Mouse (Mus musculus) gastrocnemius, postnatal 36 days (tissue): ENCODE data around the gene Setdb1. TPM values are rescaled to one million over a fixed set of nuclear protein-coding genes. Genes with fewer than 3 reads are reported as not detected.
A peak's percentile ranks its signal among the peaks of the same experiment; 100 is the strongest.

ENCODE experiments used
- DNase-seq, 2 experiments: peaks; one replicate each; pipeline ENCODE4 v3.0.0; 2022
- intact Hi-C: fragments of 180-260 bp; cut with DNase I; formaldehyde crosslinking; loops from one replicate; pipeline ENCODE4 v1.15.1; 2025
- total RNA-seq, 2 experiments: library from RNA; stranded (reverse); gene quantifications; 2 replicates each; pipeline ENCODE4 v1.2.3; 2021

The Setdb1 gene
- total RNA-seq, 2 experiments from 2014 or later, result 9.5 to 10.5 TPM

DNA sequence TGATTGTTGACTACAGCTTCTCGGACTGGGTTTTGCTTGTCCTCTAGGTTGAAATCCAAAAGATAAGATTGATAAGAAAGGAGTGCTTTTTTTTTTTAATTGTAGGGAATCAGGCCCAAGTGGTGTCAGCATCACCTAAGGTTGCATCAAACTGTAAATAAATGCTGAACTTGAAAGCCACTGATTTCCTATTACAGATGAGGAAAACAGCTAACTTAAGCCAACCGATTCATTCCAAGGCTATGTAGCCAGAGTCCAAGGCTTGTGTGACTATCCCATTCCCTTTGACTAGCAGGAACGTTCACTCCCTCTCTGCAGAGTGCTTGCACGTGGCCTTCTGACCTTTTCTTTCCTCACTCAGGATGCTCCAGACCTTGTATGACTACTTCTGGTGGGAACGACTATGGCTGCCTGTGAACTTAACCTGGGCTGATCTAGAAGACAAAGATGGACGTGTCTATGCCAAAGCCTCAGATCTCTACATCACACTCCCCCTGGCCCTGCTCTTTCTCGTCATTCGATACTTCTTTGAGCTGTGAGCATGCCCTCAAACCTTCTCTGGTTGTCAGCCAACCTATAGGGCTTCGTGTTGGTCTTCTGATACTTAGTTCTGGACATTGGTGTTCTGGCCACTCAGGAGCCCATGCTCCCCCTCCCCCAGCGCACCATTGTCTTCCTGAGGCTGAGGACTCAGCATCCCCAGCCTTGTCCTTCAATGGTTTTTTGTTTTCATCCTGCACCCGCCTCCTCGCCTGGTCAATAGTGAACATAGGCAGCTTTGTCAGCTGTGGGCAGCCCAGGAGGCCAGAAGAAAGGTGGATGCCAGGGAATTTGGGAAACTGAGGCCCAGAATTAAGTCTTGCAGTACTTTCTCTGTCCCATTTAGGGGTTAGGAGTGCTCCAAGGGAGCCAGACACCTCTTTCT, 37.0 kb downstream of the Setdb1 start:
- DNase-seq, result no peak
- intact Hi-C loops, result loop anchor here (5.0 kb wide), 1 partner anchor 38 kb away; the partner anchor contains the start of genes Mindy1 and Prune1

DNA sequence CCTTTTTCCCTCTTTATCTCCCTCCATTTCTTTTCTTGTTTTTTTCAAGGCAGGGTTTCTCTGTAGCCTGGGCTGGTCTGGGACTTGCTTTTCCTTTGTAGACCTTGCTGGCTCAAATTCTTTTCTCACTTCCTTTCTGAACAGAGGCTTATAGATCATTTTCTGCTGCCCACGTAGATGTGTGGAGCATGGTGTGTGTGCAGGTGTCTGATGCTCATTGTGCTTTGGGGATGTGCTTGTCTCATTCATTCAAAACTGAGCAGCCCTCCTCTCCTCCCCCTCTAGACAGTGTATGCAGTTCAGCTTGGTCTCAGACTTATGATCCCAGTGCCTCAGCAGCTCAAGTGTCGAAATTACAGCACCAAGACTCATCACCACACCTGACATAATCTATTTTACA, 37.9 kb downstream of the Setdb1 start:
- intact Hi-C loops, result loop anchor here (5.0 kb wide), 1 partner anchor 37 kb away; the partner anchor contains the start of genes Mindy1 and Prune1
- DNase-seq, result no peak

DNA sequence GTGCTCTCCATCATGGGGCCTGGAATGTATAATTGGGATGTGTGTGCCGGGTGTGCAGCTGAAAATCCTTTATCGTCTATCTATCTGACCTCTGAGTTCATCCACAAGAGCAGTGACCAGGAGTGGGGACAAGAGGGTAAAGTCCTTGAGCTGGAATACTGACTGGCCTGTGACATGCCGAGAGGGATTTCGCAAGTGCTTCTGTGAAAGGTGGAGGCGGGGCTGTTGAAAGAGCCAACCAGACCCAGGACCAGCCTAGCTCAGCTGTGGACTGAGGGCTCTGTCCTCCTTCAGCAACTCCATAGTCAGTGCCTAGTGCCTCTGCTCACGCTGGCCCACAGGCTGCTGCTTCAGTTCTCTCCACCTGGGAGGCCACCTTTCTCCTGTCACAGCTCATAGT, 38.5 kb downstream of the Setdb1 start:
- peak in 1 of 2 experiments; percentile 27 for DNase-seq
- intact Hi-C loops, result loop anchor here (5.0 kb wide), 1 partner anchor 36 kb away; the partner anchor contains the start of genes Mindy1 and Prune1

DNA sequence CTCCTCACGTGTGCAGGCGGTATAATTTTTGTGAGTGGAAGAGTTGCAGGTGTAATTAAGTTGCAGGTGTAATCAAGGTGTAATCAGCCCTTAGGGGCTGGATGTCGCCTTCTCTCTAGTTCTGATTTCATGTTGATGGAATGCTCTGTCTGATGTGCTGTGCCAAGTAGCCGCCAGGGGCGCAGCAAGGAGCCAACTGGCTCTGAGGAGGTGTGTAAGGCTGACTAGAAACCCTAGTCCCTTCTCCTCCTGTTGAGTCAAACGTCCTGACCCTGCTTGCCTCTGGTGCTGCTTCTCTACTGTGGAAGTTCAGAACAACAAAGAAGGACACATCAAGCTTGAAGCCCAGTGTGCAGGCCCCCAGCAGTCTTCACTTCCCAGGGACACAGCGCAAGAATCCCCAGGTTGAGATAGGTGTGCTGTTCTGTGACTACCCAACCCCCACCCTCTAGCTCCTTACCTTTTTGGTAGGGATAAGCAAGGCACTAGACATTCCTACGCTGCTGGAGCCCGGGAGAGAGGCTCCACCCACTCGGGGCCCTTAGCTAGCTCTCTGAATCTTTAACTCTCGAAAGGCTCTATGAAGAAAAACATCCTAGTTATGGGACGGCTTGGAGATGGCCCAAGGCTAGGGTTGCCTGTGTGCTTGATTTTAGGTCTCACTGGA, 39.5 kb downstream of the Setdb1 start:
- peak; percentile 46 to 51 for DNase-seq
- intact Hi-C loops, result loop anchor here (5.0 kb wide), 1 partner anchor 35 kb away; the partner anchor contains the start of genes Mindy1 and Prune1

DNA sequence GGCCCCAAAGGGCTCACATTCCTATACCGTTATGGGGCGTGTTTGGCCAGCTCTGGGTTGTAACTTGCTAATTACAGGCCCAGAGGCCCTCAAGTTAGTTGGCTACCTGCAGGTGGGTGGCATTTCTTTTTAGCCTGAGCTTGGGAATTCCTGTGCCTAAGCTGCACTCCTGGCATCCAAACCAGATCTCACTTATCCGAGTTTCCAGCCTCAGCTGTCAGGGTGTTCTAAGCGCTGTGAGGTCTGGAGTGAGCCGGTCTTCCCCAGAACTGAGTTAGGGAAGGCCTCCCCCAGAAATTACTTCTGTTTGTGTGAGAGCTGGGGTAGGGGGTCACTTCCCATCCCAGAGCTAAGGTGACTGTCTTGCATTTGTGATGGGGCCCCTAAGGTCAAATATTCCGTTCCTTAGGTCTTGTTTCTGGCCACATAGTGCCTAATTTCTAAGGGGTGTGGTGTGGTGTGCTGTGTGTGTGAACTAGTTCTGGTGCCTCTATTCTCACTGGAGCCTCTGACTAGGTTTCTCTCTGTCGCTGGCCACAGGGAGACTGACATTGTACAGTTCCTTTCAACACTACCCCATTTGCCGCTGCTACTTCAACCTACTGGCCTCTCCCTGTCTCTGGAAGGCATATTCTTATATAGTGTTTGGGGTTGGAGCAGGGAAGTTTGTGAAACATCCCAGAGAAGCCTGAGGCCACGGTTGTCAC, 41.0 kb downstream of the Setdb1 start:
- intact Hi-C loops, result loop anchor here (5.0 kb wide), 1 partner anchor 34 kb away; the partner anchor contains the start of genes Mindy1 and Prune1
- DNase-seq, result no peak

DNA sequence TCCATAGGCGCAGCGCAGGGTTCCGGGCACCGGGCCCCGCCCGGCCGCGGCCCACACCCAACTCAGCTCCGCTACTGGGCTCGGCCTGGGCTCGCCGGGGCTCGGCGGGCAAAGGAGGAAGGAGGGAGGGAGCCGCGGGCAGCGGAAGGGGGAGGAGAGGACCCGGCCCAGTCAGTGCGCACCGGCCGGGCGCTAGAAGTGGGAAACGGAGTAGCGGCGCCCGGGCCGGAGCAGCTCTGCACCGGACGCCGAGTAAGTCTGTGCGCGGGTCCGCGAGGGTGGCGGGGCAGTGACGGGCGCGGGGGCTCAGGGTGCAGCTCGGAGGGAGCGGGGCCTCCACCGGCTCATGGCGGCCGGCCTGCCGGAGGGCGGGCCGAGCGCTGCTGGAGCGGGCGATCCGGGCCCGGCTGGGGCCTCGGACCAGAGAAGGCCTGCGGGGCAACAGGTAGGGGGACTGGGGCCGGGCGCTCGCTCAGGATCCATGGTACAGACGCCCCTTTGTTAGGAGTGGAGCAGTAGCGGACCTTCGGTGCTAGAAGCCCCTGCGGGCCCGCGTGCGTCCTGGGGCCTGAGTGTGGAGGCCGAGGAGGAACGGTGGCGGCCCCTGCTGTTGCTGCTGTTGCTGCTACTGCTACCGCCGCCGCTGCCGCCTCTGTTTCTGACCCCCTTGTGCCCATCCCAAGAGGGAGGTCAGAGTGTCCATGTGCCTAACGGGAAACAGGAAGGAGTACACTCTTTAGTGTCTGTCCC, 41.7 kb downstream of the Setdb1 start:
- intact Hi-C loops, result loop anchor here (5.0 kb wide), 1 partner anchor 33 kb away; the partner anchor contains the start of genes Mindy1 and Prune1

DNA sequence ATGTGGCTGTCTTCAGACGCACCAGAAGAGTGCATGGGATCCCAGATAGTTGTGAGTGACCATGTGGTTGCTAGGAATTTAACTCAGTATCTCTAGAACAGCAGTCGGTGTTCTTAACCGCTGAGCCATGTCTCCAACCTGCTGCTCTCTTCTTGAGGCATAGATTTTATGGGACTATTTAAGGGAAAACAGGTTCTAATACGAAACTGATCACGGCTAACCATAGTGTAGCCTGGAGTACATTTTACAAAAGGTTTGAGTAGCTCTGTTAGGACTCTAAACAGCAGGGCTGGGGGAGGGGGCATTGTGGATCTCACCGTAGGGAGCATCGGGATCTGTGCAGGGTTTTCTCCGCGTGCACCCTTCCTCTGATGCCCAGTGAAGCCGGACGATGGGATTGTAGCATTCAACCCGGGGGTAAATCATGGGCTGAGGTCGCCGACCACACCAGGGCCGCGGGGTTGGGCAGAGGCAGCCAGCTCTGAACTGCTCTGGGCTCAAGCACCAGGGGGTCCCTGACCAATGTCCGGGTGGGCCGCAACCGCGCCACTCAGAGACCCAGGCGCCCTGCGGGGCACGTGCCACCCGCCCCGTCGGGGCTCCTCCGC, 42.4 kb downstream of the Setdb1 start, which contains the start of gene Cers2:
Gene Cers2, plus strand, starts transcription at position 306 of the 608 bp plus-strand sequence.
- intact Hi-C loops, result loop anchor here (5.0 kb wide), 2 partner anchors 32 to 78 kb away; partner anchors contain the start of genes Mindy1 and Prune1
- DNase-seq, result no peak

More for the DNA sequence above, 41.7 kb downstream of the Setdb1 start:
- peak; percentile 87 to 91 for DNase-seq

DNA sequence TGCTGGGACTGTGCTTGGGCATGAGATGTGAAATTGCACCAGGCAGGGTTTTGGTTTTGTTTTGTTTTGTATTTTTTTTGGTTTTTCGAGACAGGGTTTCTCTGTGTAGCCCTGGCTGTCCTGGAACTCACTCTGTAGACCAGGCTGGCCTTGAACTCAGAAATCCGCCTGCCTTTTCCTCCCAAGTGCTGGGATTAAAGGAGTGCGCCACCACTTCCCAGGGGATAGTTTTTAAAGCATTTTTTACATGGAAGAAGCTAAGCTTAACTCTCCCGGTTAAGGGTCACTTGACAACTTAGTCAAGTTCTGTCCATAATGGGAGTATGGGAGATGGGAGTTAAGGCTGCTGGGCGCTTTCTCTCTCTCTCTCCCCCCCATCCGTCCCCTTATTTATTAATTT, 42.9 kb downstream of the Setdb1 start:
- DNase-seq, result no peak
- intact Hi-C loops, result loop anchor here (5.0 kb wide), 1 partner anchor 78 kb away; no protein-coding TSS in a partner anchor

DNA sequence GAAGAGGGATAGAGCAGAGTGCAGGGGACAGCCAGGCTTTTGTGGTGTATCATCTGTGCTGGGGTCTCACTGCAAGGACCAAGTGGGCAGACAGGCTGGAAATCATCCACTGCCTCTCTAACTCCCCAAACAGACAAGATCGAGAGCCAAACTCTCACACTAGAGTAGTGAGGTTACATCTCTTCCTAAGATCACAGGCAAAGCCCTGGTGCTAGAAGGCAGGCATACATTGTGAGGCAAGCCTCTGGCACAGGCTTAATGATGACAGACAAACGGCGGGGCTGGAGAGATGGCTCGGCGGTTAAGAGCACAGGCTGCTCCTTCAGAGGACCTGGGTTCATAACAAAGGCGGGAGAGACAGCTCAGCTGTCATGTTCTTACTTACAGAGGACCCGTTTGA, 43.5 kb downstream of the Setdb1 start:
- intact Hi-C loops, result loop anchor here (5.0 kb wide), 1 partner anchor 79 kb away; no protein-coding TSS in a partner anchor
- no peak for DNase-seq

DNA sequence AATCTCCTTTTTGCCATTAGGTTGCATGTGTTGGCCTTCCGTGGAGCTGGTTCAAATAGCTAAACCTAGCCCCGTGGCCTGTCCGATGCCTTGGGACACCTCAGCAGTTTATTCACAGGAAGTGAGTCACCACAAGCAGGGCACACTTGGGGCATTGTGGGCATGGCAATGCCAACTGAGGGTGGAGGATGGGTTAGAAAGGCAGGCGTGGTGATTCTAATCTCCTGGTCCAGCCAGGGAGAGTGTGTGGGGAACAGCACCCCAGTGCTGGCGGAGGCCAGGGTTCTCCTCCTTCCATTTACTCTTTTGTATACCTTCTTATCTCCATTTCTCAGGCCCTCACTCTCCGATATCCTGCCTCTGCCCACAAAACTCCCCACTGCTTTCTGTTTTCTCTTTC, 44.4 kb downstream of the Setdb1 start:
- DNase-seq, result no peak
- intact Hi-C loops, result loop anchor here (5.0 kb wide), 1 partner anchor 80 kb away; no protein-coding TSS in a partner anchor

DNA sequence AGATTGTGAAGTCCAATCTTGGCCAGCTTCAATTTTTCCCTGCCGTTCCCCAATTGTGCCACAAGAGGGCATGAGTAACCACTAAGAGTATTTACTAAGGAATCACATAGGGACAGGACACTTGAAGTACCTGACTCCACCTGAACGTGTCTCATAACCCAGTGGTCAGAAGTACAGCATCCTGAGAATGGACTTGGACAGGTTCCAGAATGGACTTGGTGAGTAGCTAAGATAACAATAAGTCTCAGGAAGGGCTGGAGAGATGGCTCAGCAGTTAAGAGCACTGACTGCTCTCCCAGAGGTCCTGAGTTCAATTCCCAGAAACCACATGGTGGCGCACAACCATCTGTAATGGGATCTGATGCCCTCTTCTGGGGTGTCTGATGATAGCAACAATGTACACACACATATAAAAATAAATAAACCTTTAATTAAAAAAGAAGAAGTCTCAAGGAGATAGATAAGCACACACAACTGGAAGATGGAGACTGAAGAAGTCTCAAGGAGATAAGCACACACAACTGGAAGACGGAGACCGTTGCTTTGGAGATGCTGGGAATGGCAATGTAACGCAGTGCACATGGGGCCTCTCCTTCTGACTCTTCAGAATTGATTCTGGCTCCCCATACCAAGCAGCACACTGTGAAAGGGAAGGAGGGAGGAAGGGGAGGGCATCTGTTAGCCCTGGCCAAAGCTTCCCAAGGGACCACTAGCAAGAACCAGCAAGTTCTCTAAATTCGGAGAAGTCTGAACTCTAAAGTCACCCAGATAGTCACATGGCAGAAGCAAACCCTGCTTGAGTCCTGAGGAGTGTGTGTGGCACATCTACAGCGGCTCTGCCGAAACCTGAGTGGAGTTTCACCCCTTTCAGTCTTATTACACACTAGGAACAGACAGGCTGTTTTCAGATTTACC, 45.8 kb downstream of the Setdb1 start:
- peak; percentile 44 to 59 for DNase-seq
- intact Hi-C loops, result loop anchor here (5.0 kb wide), 1 partner anchor 81 kb away; no protein-coding TSS in a partner anchor

DNA sequence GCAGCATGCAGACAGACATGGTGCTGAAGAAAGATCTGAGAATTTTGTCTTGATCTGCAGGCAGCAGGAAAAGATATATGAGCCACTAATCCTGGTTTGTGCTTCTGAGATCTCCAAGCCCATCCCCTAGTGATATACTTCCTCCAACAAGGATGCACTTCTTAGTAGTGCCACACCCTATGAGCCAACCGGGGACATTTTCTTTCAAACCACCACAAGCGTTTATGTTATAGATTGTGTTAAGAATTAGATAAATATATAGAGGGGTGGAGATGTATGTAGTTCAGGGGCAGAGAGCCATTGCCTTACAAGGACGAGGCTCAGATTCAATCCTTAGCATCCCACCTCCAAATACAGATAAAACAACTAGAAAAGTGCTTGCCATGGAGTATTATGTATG, 46.5 kb downstream of the Setdb1 start:
- intact Hi-C loops, result loop anchor here (5.0 kb wide), 1 partner anchor 82 kb away; no protein-coding TSS in a partner anchor
- DNase-seq, result no peak

DNA sequence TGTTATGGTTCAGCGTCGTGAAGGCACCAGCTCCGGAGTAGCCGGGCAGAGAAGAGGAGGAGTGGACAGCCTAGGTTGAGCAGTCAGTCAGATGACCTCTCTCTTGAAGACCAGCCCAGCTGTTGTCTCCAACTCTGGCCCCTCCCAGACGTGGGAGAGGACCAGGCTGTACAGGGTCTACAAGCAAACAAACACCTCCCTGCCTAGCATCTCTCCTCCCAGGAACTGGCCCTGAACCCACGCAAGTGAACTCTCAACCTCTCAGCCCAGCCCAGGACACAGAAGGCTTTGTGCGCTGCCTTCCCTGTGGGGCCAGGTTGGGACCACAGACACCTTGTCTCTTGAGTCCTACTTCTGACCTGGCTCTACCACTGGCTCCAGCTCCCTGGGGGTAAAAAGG, 49.9 kb downstream of the Setdb1 start, which contains the start of gene Anxa9:
Gene Anxa9, minus strand, starts transcription at position 77 of the 400 bp plus-strand sequence.
- no peak for DNase-seq
- intact Hi-C loops, result no loop called here

DNA sequence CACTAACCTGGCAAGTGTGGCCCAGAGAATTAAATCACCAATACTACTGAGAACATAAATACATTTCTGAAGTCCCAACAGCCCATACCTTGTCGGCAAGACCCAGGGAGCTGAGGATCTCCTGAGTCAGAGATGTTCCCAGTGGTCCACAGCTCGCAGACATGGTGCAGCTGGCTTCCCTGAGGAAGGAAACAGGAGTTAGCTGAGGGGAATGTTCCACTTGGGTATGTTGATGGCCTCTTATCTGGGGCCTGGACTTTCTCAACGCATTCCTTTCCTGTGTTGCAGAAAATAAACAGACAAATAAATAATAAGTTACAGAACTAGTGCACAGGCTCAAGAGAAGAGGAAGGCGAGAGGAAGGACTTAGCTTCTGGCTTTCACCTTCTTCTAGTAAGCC, 50.8 kb downstream of the Setdb1 start:
- intact Hi-C loops, result no loop called here
- DNase-seq, result no peak

DNA sequence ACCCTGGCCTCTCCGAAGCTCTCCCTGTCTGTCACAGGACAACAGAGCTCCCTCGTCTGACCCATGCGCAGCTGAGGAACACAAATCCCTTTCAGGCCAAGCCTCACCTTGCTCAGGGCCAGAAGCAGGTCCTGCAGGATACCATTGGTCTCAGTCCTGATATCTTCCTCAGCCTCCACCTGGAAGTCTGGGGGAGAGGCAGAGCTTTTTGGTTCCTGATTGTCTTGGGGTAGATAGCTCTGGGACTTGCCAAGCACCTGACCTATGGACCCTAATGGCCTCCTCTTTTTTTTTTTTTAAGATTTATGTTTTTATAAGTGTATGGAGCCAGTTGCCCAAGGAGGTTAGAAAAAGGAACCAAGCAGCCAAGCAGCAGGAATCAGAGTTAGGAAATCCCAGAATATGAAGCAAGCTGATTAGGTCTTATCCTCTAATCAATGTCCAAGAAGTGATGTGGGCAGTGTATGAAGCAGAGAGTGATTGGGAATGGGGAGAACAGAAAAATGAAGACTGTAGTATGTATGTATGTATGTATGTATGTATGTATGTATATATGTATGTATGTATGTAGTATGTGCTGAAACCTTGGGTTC, 55.7 kb downstream of the Setdb1 start:
- no peak for DNase-seq
- intact Hi-C loops, result no loop called here

DNA sequence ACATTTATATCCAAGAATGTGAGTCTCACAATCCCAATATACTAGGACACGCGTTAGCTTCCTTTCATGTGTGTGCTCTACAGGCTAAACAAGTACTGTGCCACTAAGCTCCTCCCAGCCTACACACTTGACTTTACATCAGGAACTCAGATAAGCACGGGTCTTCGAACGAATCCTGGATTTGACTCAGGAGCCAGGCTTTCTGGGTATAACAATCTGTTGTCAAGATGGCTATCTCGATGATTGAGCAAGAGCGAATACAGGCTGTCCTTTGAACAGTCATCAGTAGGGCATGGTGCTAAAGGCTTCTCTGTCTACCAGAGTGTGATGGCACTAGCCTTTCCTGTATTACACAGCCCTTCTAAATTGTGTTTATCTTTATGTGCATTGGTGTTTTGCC, 59.0 kb downstream of the Setdb1 start:
- DNase-seq, result no peak
- intact Hi-C loops, result no loop called here

DNA sequence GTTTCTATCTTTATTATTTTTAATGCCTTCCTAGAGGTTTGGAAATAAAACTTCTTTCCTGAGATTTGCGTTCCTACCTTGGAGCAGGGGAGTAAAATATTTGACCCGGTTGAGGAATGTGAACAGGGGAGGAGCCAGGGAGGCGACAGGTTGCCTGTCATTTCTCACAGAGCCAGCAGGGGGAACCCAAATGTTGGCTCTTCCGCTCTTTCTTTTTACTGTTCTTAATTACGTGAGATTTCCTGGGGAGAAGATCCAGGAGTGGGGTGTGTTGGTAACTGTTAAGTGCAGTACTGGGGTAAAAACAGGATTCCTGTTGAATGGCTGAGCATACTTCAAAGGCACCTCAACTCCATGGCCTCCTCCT, 60.9 kb downstream of the Setdb1 start:
- no peak for DNase-seq
- intact Hi-C loops, result no loop called here
